Mouse (Mus musculus) stomach, postnatal 0 days (tissue): Measurements from ENCODE around the gene Trpm8. TPM values are rescaled to one million over a fixed set of nuclear protein-coding genes. Genes with fewer than 3 reads are reported as not detected.
A peak's percentile ranks its signal among the peaks of the same experiment; 100 is the strongest.

Source experiments
- ATAC-seq: fragments of 200-750 bp; cut with Nextera tagmentation; 2 replicates; pipeline ENCODE4 v1.8.0; 2017; ENCODE audit not compliant: low FRiP score, low TSS enrichment
- DNase-seq: peaks from one replicate; pipeline ENCODE4 v3.0.0-alpha.2; 2016; ENCODE audit warnings: low spot score
- H3K27ac ChIP-seq: fragments of 300-500 bp; sonication (generic); replicated peaks from 2 replicates; pipeline ENCODE4 v1.5.1; 2014; ENCODE audit warnings: mild to moderate bottlenecking, control low read depth
- H3K27me3 ChIP-seq: fragments of 300-500 bp; sonication (generic); 2 replicates; pipeline ENCODE4 v1.6.1; 2014; ENCODE audit warnings: low read length; ENCODE audit not compliant: control insufficient read depth, insufficient read depth
- H3K36me3 ChIP-seq: fragments of 300-500 bp; sonication (generic); 2 replicates; pipeline ENCODE4 v1.6.1; 2014; ENCODE audit warnings: low read length, mixed read lengths; ENCODE audit not compliant: control insufficient read depth, insufficient read depth
- H3K4me1 ChIP-seq: fragments of 300-500 bp; sonication (generic); replicated peaks from 2 replicates; pipeline ENCODE4 v1.6.1; 2014; ENCODE audit warnings: antibody characterized with exemption; ENCODE audit not compliant: control insufficient read depth, insufficient read depth
- H3K4me2 ChIP-seq: fragments of 300-500 bp; sonication (generic); replicated peaks from 2 replicates; pipeline ENCODE4 v1.6.1; 2014; ENCODE audit warnings: low read depth, mild to moderate bottlenecking, control low read depth, moderate library complexity
- H3K4me3 ChIP-seq: fragments of 300-500 bp; sonication (generic); 2 replicates; pipeline ENCODE4 v1.5.1; 2014; ENCODE audit warnings: low read depth, low read length, control low read depth
- H3K9ac ChIP-seq: fragments of 300-500 bp; sonication (generic); 2 replicates; pipeline ENCODE4 v1.6.1; 2014; ENCODE audit warnings: mild to moderate bottlenecking, low read length, control low read depth, mixed read lengths
- H3K9me3 ChIP-seq: fragments of 300-500 bp; sonication (generic); 2 replicates; pipeline ENCODE4 v1.6.1; 2016; ENCODE audit warnings: low read length; ENCODE audit not compliant: control insufficient read depth
- CTCF ChIP-seq: IDR thresholded peaks from 2 replicates; pipeline ENCODE4 v1.5.1; 2016; ENCODE audit warnings: antibody characterized with exemption, low read depth, mild to moderate bottlenecking, moderate library complexity
- EP300 ChIP-seq: optimal IDR thresholded peaks from 2 replicates; pipeline ENCODE3; 2016; ENCODE audit warnings: antibody characterized with exemption
- WGBS: fragments of 180-500 bp; shearing (Covaris S2); extraction: QIAGEN DNeasy Blood & Tissue Kit; methylation state at CpG from one replicate; pipeline ENCODE4 v1.1.7; 2014; 5-methylcytosine and 5-hydroxymethylcytosine counted together
- polyA plus RNA-seq: library from polyadenylated mRNA; unstranded; fragments of >200 nt; fragmentation: Nextera tagmentation; extraction: Ambion mirVana; gene quantifications from 2 replicates; pipeline ENCODE4 v1.2.1, GENCODE M21; 2015

Trpm8 gene
- 0.02 and 0.06 TPM in 2 replicates for polyA plus RNA-seq

- H3K9me3 ChIP-seq, result no peaks in the 10 kb centered on the region
- ATAC-seq (peak; percentile 98), DNase-seq (peak; percentile 100)
- peaks cover 28% of the 10 kb centered on the region for H3K36me3 ChIP-seq
- peak within 1 kb of the TSS; percentile 71 for H3K4me3 ChIP-seq
- peak within 1 kb of the TSS; percentile 81 for H3K9ac ChIP-seq
- H3K27ac ChIP-seq, result peak within 1 kb of the TSS; percentile 87
- H3K4me2 ChIP-seq, result peak within 1 kb of the TSS; percentile 77
- TF ChIP-seq CTCF (peak; percentile 100), EP300 (no peak)
- 1% methylated on average over 50 of the region's 50 CpGs for WGBS
- H3K27me3 ChIP-seq, result no peaks in the 10 kb centered on the region
- peaks cover 12% of the 10 kb centered on the region for H3K4me1 ChIP-seq
These were observed at the start of gene Trpm8, which contains the start of gene Hjurp for GRCm38 (mm10) chr1:88277098-88277817. Trpm8 (plus strand) TSS chr1:88277661. Hjurp (minus strand) TSS chr1:88277633.

GRCm38 (mm10) chr1:88228121-88228520, 49.3 kb upstream of the Trpm8 start:
- Histone ChIP-seq H3K4me1 (no peaks in the 10 kb centered on the region), H3K4me2 (no peak overlapping the region), H3K4me3 (no peak overlapping the region), H3K9me3 (peaks cover 36% of the 10 kb centered on the region), H3K27ac (no peak overlapping the region), H3K9ac (no peak overlapping the region), H3K27me3 (no peaks in the 10 kb centered on the region), H3K36me3 (no peaks in the 10 kb centered on the region)
- WGBS, result 70% methylated on average over 7 of the region's 7 CpGs
- DNase-seq, result peak; percentile 20
- no peak for TF ChIP-seq CTCF
- TF ChIP-seq EP300, result no peak
- peak; percentile 4; the same call in 1 of the 2 replicates for ATAC-seq

GRCm38 (mm10) chr1:88229566-88229965, 47.9 kb upstream of the Trpm8 start:
- ATAC-seq, result no peak
- Histone ChIP-seq H3K9me3 (peaks cover 40% of the 10 kb centered on the region), H3K27me3 (no peaks in the 10 kb centered on the region)

GRCm38 (mm10) chr1:88229986-88230385, 47.5 kb upstream of the Trpm8 start:
- DNase-seq, result no peak
- no peak overlapping the region for H3K9ac ChIP-seq
- H3K36me3 ChIP-seq, result no peaks in the 10 kb centered on the region
- no peak overlapping the region for H3K4me2 ChIP-seq
- WGBS, result 86% methylated on average over 5 of the region's 5 CpGs
- H3K9me3 ChIP-seq, result peaks cover 44% of the 10 kb centered on the region
- H3K27ac ChIP-seq, result no peak overlapping the region
- TF ChIP-seq EP300 (no peak), CTCF (no peak)
- H3K4me1 ChIP-seq, result no peaks in the 10 kb centered on the region
- ATAC-seq, result no peak
- H3K27me3 ChIP-seq, result no peaks in the 10 kb centered on the region
- H3K4me3 ChIP-seq, result no peak overlapping the region

More at GRCm38 (mm10) chr1:88229566-88229965, 47.9 kb upstream of the Trpm8 start:
- DNase-seq, result peak; percentile 36
- no peaks in the 10 kb centered on the region for H3K36me3 ChIP-seq
- H3K27ac ChIP-seq, result no peak overlapping the region
- H3K4me1 ChIP-seq, result no peaks in the 10 kb centered on the region
- 76% methylated on average over 3 of the region's 3 CpGs for WGBS
- H3K9ac ChIP-seq, result no peak overlapping the region
- H3K4me3 ChIP-seq, result no peak overlapping the region
- no peak for TF ChIP-seq CTCF
- no peak for TF ChIP-seq EP300
- H3K4me2 ChIP-seq, result no peak overlapping the region

GRCm38 (mm10) chr1:88230421-88230820, 47.0 kb upstream of the Trpm8 start:
- H3K27ac ChIP-seq, result no peak overlapping the region
- H3K4me1 ChIP-seq, result no peaks in the 10 kb centered on the region
- 70% methylated on average over 7 of the region's 7 CpGs for WGBS
- H3K36me3 ChIP-seq, result no peaks in the 10 kb centered on the region
- no peak overlapping the region for H3K9ac ChIP-seq
- H3K4me3 ChIP-seq, result no peak overlapping the region
- H3K4me2 ChIP-seq, result no peak overlapping the region
- DNase-seq (peak; percentile 30), ATAC-seq (no peak)
- H3K9me3 ChIP-seq, result peaks cover 48% of the 10 kb centered on the region
- H3K27me3 ChIP-seq, result no peaks in the 10 kb centered on the region
- TF ChIP-seq CTCF (no peak), EP300 (no peak)
